Mouse (Mus musculus) brain, embryonic 14.5 days (tissue): ENCODE measurements at regions not wholly inside any gene's neighbourhood (a gene's known extent, or its start where the extent isn't known, plus 50 kb on each side); places are given as distances from the start of the nearest gene placed in this dataset.
A peak's percentile ranks its signal among the peaks of the same experiment; 100 is the strongest.

Source experiments
- DNase-seq: peaks from one replicate; pipeline ENCODE4 v3.0.0-alpha.2; 2011; ENCODE audit warnings: low read depth
- CTCF ChIP-seq: fragments of 200-500 bp; IDR thresholded peaks from 2 replicates; pipeline ENCODE4 v1.5.1; 2012; ENCODE audit warnings: inconsistent platforms, mild to moderate bottlenecking, moderate library complexity, borderline replicate concordance; ENCODE audit not compliant: insufficient read depth, insufficient read length; ENCODE audit errors: extremely low read depth
- POLR2A ChIP-seq: fragments of 200-500 bp; IDR thresholded peaks from 2 replicates; pipeline ENCODE4 v1.6.1; 2012; ENCODE audit warnings: mild to moderate bottlenecking, inconsistent platforms, borderline replicate concordance; ENCODE audit not compliant: poor library complexity, insufficient read depth, insufficient read length, severe bottlenecking; ENCODE audit errors: extremely low read depth

DNA sequence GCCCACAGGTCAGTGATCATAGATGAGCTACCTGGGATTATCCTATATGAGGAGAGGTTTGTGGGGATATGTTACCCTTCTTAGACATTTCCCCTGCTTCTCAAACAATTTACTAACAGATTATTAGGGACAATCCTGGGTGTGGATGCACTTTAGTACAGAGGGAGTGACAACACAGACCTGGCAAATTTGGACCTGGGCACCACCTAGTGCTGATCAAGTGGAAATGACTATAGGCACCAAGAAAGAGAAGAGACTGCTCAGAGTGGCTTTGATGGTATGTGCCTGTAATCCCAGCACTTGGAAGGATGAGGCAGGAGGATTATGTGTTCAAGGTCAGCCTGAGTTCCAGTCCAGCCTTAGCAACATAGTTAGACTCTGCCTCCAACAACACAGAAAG, 51.1 kb upstream of the Gm815 start:
- TF ChIP-seq POLR2A, result no peak
- TF ChIP-seq CTCF, result peak; percentile 14; the same call in 1 of the 2 replicates
- DNase-seq, result no peak
